Mouse (Mus musculus): ENCODE results near the gene Capn12. TPM values are rescaled to one million over a fixed set of nuclear protein-coding genes. Genes with fewer than 3 reads are reported as not detected.

The Capn12 gene
- total RNA-seq, 1 experiment from 2014 or later: 0.19 TPM

Other genes with a start within 250 kb of the Capn12 start
- gene Fbxo27, start 188.6 kb upstream of the Capn12 start, total RNA-seq (2021): 0.63 and 2.6 TPM in 2 replicates
- 2.3 and 4.4 TPM in 2 replicates for gene Fbxo17, start 164.6 kb upstream of the Capn12 start, total RNA-seq (2021)
- gene Mrps12, start 139.6 kb upstream of the Capn12 start, total RNA-seq (2021): 82.1 and 82.9 TPM in 2 replicates
- 17.6 and 18.9 TPM in 2 replicates for gene Sars2, start 139.4 kb upstream of the Capn12 start, total RNA-seq (2021)
- not detected in 2 replicates for gene Ccer2, start 125.2 kb upstream of the Capn12 start, total RNA-seq (2021)
- gene Sirt2, start 114.7 kb upstream of the Capn12 start, total RNA-seq (2021): 66.5 and 78.3 TPM in 2 replicates
- gene Nfkbib, start 113.9 kb upstream of the Capn12 start, total RNA-seq (2021): 38.5 and 43.0 TPM in 2 replicates
- 3.1 and 7.3 TPM in 2 replicates for gene Rinl, start 92.5 kb upstream of the Capn12 start, total RNA-seq (2021)
- gene Hnrnpl, start 72.9 kb upstream of the Capn12 start, total RNA-seq (2021): 423 and 480 TPM in 2 replicates
- gene Ech1, start 56.2 kb upstream of the Capn12 start, total RNA-seq (2021): 1,138 and 1,196 TPM in 2 replicates
- gene Lgals4, start 47.6 kb upstream of the Capn12 start, total RNA-seq (2021): 18.7 and 32.4 TPM in 2 replicates
- gene Lgals7, start 17.6 kb upstream of the Capn12 start, total RNA-seq (2021): 1.1 TPM in 1 of 2 replicates, not detected in the other
- 271 and 282 TPM in 2 replicates for gene Actn4, start 80.9 kb downstream of the Capn12 start, total RNA-seq (2021)
- gene Eif3k, start 100.4 kb downstream of the Capn12 start, total RNA-seq (2021): 233 and 240 TPM in 2 replicates
- gene Map4k1, start 100.6 kb downstream of the Capn12 start, total RNA-seq (2021): 1.8 and 7.9 TPM in 2 replicates
- gene Ryr1, start 243.8 kb downstream of the Capn12 start, total RNA-seq (2021): 0.11 and 0.19 TPM in 2 replicates

Measured in adrenal gland, postnatal 14 days (tissue).